Mouse (Mus musculus): ENCODE measurements around the gene Unc5c. TPM values are rescaled to one million over a fixed set of nuclear protein-coding genes. Genes with fewer than 3 reads are reported as not detected.

Unc5c gene
- polyA plus RNA-seq, 1 experiment = not detected

DNA sequence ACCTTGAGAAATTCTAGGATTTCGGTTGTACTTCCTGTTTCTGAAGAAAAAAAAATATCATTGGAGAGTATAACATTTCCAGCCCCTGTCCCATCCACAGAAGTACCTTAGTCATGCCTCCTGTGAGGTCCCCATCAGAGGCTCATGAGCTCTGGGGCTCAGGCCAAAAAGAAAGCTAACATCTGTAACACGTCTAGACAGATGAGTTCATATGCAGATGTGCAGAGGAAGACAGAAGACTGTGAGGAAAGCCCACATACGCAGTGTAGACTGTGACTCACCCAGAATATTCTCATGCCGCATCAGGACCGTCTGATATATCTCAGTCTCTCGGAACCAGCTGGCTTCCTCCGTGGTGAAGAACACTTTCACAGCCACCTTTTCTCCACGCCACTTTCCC lies 392.1 kb downstream of the Unc5c start:
- no peak for TF ChIP-seq GATA1 (IDR thresholded peaks at IDR 0.05; ENCODE audit: low read length)

- no peak for TF ChIP-seq GATA1 (IDR thresholded peaks at IDR 0.05; ENCODE audit: low read length)
These were observed 397.9 kb downstream of the Unc5c start for GRCm38 (mm10) chr3:141862816-141863461.

GRCm38 (mm10) chr3:141871805-141872204 lies 406.8 kb downstream of the Unc5c start:
- TF ChIP-seq GATA1 (IDR thresholded peaks at IDR 0.05; ENCODE audit: low read length) = no peak

DNA sequence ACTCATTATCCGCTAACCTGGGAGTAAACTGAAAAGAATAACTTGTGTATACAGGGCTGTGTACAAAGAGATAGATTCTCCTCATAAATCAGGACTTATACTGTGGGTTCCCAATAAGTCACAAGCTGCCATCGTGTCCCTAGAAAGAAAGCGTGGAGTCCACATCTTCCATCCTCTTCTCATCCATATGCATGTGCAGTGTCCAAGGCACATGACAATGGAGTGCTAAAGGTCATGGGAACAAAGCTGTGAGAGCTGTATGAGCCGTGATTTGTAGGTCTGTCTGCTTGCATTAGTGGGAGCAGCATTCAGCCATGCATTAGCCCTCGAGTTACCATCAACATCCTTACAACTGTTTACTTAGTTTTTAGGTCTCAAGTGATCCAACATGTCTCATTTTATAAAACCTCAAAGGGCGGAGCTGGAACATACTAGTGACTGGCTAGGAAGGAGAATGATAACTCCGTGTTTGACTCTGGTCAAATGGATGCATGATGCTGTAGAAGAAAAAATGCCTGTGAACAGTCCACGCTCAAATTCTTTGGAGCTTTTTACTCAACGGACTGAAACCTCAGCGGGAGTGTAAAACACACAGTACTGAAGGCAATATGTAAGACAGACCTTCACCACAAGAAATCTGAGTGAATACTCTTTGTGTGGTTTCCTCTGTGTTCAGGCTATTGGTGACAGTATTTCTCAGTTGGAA lies 407.5 kb downstream of the Unc5c start:
- TF ChIP-seq GATA1 (IDR thresholded peaks at IDR 0.05; ENCODE audit: low read length) = no peak

DNA sequence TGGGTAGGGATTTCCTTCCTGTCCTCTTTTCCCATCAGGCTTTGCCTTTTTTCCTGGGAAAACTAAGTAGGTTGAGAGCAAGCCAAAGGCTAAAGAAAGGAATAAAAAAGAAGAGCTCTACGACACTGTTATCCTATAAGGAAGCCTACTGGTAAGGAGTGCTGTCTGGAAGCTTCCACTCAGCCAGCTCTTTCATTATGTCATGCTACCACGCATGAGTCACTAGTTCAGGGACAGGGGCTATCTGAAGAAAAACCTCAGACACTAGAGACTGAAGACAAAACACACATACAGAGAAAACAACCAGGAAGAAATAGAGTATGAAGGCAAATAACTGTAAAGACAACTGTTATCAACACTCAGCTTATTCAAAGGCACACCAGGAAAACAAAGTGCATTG lies 417.5 kb downstream of the Unc5c start:
- TF ChIP-seq GATA1 (IDR thresholded peaks at IDR 0.05; ENCODE audit: low read length) = no peak

DNA sequence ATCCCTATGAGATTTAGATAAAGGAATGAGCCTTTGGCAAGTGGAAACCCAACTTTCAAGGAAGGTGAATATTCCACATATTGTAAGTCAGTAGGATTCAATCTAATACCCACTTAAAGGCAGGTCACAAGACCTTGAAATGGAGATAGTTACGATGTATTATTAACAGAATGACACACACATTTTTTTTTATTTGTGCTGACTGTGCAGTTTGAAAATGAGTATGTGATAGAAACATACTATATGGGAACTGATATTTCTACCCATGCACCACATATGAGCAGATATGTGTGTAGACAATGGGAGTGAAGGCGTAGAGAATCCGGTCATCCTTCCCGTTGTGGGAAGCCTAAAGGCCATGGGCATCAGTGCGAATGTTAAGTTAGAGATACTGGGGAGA lies 419.2 kb downstream of the Unc5c start:
- no peak for TF ChIP-seq GATA1 (IDR thresholded peaks at IDR 0.05; ENCODE audit: low read length)
